Mouse (Mus musculus) MEL (cell line): ENCODE measurements at regions not wholly inside any gene's neighbourhood (a gene's known extent, or its start where the extent isn't known, plus 50 kb on each side); places are given as distances from the start of the nearest gene placed in this dataset.

Source experiments
- DNase-seq: peaks from one replicate; pipeline ENCODE4 v3.0.0; 2011; ENCODE audit warnings: low read depth, low spot score
- H3K27ac ChIP-seq: 2 replicates; pipeline ENCODE4 v1.5.1; 2012; ENCODE audit warnings: low read depth, mild to moderate bottlenecking, control low read depth, low read length, moderate library complexity; ENCODE audit not compliant: control insufficient read depth
- H3K27me3 ChIP-seq, 2 experiments: fragments of 150-350 bp in 1 of 2; sonication (generic) in 1 of 2; 2 replicates each; pipeline ENCODE4 v1.6.1; 2012; ENCODE audit warnings: low read length in 2 of 2, mild to moderate bottlenecking in 2 of 2, improper control_type of control experiment in 1 of 2, moderate library complexity in 1 of 2; ENCODE audit not compliant: insufficient read depth in 2 of 2, control insufficient read depth in 1 of 2
- H3K36me3 ChIP-seq, 2 experiments: 2 replicates each; pipeline ENCODE4 v1.6.1; 2012 to 2014; ENCODE audit warnings: low read length in 2 of 2, improper control_type of control experiment in 1 of 2, inconsistent platforms in 1 of 2, mild to moderate bottlenecking in 1 of 2; ENCODE audit not compliant: insufficient read depth in 2 of 2, control insufficient read depth in 1 of 2
- H3K4me1 ChIP-seq, 2 experiments: fragments of 150-350 bp in 1 of 2; sonication (generic) in 1 of 2; 2 replicates each; pipeline ENCODE4 v1.6.1; 2012; ENCODE audit warnings: low read length in 2 of 2, improper control_type of control experiment in 1 of 2, mild to moderate bottlenecking in 1 of 2; ENCODE audit not compliant: insufficient read depth in 2 of 2, control insufficient read depth in 1 of 2
- H3K4me3 ChIP-seq, 2 experiments: fragments of 150-350 bp in 1 of 2; sonication (generic) in 1 of 2; 2 replicates each; pipeline ENCODE4 v1.5.1; 2012; ENCODE audit warnings: low read depth in 2 of 2, low read length in 2 of 2, mild to moderate bottlenecking in 2 of 2, moderate library complexity in 2 of 2, control low read depth in 1 of 2, improper control_type of control experiment in 1 of 2; ENCODE audit not compliant: control insufficient read depth in 1 of 2, insufficient read depth in 1 of 2
- H3K79me2 ChIP-seq: 2 replicates; pipeline ENCODE4 v1.6.1; 2012; ENCODE audit warnings: mild to moderate bottlenecking, low read length, moderate library complexity; ENCODE audit not compliant: control insufficient read depth, poor library complexity, insufficient read depth
- H3K9ac ChIP-seq: 2 replicates; pipeline ENCODE4 v1.6.1; 2012; ENCODE audit warnings: low read depth, mild to moderate bottlenecking, control low read depth, low read length, moderate library complexity; ENCODE audit not compliant: control insufficient read depth, poor library complexity, severe bottlenecking
- H3K9me3 ChIP-seq: fragments of 150-350 bp; sonication (generic); replicated peaks from 2 replicates; pipeline ENCODE4 v1.6.1; 2012; ENCODE audit warnings: mild to moderate bottlenecking, low read length, improper control_type of control experiment, moderate library complexity; ENCODE audit not compliant: insufficient read depth
- BHLHE40 ChIP-seq: IDR thresholded peaks from 2 replicates; pipeline ENCODE4 v1.6.1; 2012; ENCODE audit warnings: low read depth, mild to moderate bottlenecking, inconsistent platforms, low read length, improper control_type of control experiment, borderline replicate concordance
- E2F4 ChIP-seq: IDR thresholded peaks from 2 replicates; pipeline ENCODE4 v1.6.1; 2011; ENCODE audit warnings: low read depth, low read length, improper control_type of control experiment, borderline replicate concordance
- ETS1 ChIP-seq: IDR thresholded peaks from 2 replicates; pipeline ENCODE4 v1.6.1; 2012; ENCODE audit warnings: low read depth, mild to moderate bottlenecking, inconsistent platforms, low read length, improper control_type of control experiment, moderate library complexity
- GABPA ChIP-seq: IDR thresholded peaks from 2 replicates; pipeline ENCODE4 v1.6.1; 2012; ENCODE audit warnings: low read depth, mild to moderate bottlenecking, inconsistent platforms, low read length, improper control_type of control experiment, moderate library complexity
- MXI1 ChIP-seq: IDR thresholded peaks from 2 replicates; pipeline ENCODE4 v1.6.1; 2011; ENCODE audit warnings: mild to moderate bottlenecking, low read depth, low read length, improper control_type of control experiment
- UBTF ChIP-seq: IDR thresholded peaks from 2 replicates; pipeline ENCODE4 v1.6.1; 2012; ENCODE audit warnings: low read depth, mild to moderate bottlenecking, inconsistent platforms, low read length, improper control_type of control experiment, moderate library complexity, borderline replicate concordance; ENCODE audit not compliant: insufficient read depth
- ZKSCAN1 ChIP-seq: IDR thresholded peaks from 2 replicates; pipeline ENCODE4 v1.6.1; 2012; ENCODE audit warnings: low read depth, mild to moderate bottlenecking, inconsistent platforms, low read length, improper control_type of control experiment, moderate library complexity

- no peaks in the 10 kb centered on the region for H3K79me2 ChIP-seq
- H3K4me1 ChIP-seq = no peaks in the 10 kb centered on the region
- H3K27ac ChIP-seq = no peak overlapping the region
- no peak overlapping the region for H3K9ac ChIP-seq
- no peak for DNase-seq
- peaks cover 0 to 2% of the 10 kb centered on the region in 2 experiments; a peak in 2 of 4 replicates for H3K27me3 ChIP-seq
- H3K4me3 ChIP-seq = no peak overlapping the region
- H3K36me3 ChIP-seq = no peaks in the 10 kb centered on the region
- TF ChIP-seq MXI1 (no peak), ZKSCAN1 (no peak), ETS1 (no peak), E2F4 (no peak), UBTF (no peak), GABPA (no peak), BHLHE40 (no peak)
- TF ChIP-seq, all 39 proteins: peak for 0
- no peaks in the 10 kb centered on the region for H3K9me3 ChIP-seq
Measured at GRCm38 (mm10) chr12:78138467-78138866, 55.6 kb upstream of the Gm6657 start.
